Mouse (Mus musculus) T-cell, adult 2 months (primary cell): ENCODE measurements around the gene Rhox2h.
"Not testable (repeated sequence)": the region's sequence is repeated elsewhere in the genome, so short reads cannot be mapped to it uniquely, and the experiment has no call there.

Experiments
- DNase-seq: peaks from one replicate; pipeline ENCODE4 v3.0.0; 2022; ENCODE audit warnings: low spot score

Gene Rhox2h

GRCm38 (mm10) chrX:37673177-37673576 is at the start of gene Rhox2h:
Gene Rhox2h (minus strand): TSS chrX:37673277.
- not testable (repeated sequence) for DNase-seq

GRCm38 (mm10) chrX:37701821-37702387 is 28.8 kb upstream of the Rhox2h start:
- DNase-seq, result no peak

GRCm38 (mm10) chrX:37692261-37692660 is 19.2 kb upstream of the Rhox2h start:
- no peak for DNase-seq

GRCm38 (mm10) chrX:37683031-37683715 is 10.1 kb upstream of the Rhox2h start:
- DNase-seq, result no peak

GRCm38 (mm10) chrX:37668664-37669063 is 4.4 kb downstream of the Rhox2h start, which contains the start of gene Rhox3h:
Gene Rhox3h (minus strand): TSS chrX:37668764.
- not testable (repeated sequence) for DNase-seq

GRCm38 (mm10) chrX:37651227-37651626 is 21.9 kb downstream of the Rhox2h start, which contains the start of gene Rhox4g:
Gene Rhox4g (minus strand): TSS chrX:37651327.
- DNase-seq, result not testable (repeated sequence)

- not testable (repeated sequence) for DNase-seq
Observed at GRCm38 (mm10) chrX:37643370-37643769, 29.7 kb downstream of the Rhox2h start, which contains the start of gene Rhox2g. Gene Rhox2g (minus strand): TSS chrX:37643470.

GRCm38 (mm10) chrX:37628512-37628911 is 44.6 kb downstream of the Rhox2h start, which contains the start of gene Rhox3g:
Gene Rhox3g (minus strand): TSS chrX:37628612.
- not testable (repeated sequence) for DNase-seq
